Mouse (Mus musculus): ENCODE measurements at regions not wholly inside any gene's neighbourhood (a gene's known extent, or its start where the extent isn't known, plus 50 kb on each side); places are given as distances from the start of the nearest gene placed in this dataset.

- TF ChIP-seq POLR2A (IDR thresholded peaks at IDR 0.05; ENCODE audit: low read depth, low read length) (no peak), CTCF (conservative IDR thresholded peaks at IDR 0.05; ENCODE audit: insufficient read depth, insufficient read length, low read depth, low read length) (no peak)
These were observed 167.6 kb upstream of the Podxl start for GRCm38 (mm10) chr6:31731391-31731790.

Data from kidney, adult 2 months (tissue).